Mouse (Mus musculus): Measurements from ENCODE around the gene Galc.

DNA sequence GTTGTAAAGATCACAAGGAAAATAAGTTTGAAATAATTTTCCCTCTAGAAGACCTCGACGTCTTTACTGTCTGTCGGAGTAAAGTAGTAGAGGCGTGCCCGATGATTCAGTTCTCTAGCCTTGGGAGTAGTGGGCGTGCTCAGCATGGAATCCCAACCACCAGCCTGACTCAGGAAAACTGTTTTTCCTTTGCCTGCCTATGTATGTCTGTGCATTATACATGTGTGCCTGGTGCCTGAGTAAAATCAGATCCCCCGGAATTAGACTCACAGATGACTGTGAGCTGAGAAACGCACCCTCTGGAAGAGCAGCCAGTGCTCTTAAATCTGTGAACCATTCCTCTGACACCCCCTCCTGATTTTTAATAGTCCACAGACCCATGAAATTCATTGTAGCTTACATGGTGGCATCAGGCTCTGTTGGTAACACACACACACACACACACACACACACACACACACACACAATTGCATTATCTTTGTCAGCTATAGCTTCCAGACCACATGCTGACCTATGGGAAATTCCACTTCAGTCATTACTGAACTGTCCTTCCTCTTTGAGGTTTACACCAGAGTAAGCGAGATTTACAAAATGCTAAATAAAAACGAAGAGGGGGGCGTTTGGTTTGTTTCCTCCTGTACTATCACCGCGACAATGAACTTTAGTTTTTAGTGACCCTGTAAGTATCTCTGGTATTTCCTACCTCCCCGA is 23.7 kb upstream of the Galc start:
- TF ChIP-seq CTCF (IDR thresholded peaks at IDR 0.05; ENCODE audit: insufficient read depth, low read depth, low read length) (no peak), POLR2A (IDR thresholded peaks at IDR 0.05; ENCODE audit: insufficient read depth, low read depth, low read length) (no peak)
